Mouse (Mus musculus) cerebellum, postnatal 4 days (tissue): ENCODE data around the gene Capn10.

Experiments
- DNase-seq, 2 experiments: peaks; one replicate each; pipeline ENCODE4 v3.0.0; 2022; ENCODE audit warnings: low spot score in 2 of 2, mixed read lengths in 1 of 2

The Capn10 gene

GRCm38 (mm10) chr1:92934182-92934827 lies at the start of gene Capn10:
TSS of gene Capn10 (plus strand) at chr1:92934376.
- DNase-seq: peak; percentile 60 to 88

GRCm38 (mm10) chr1:92888901-92889655 lies 45.1 kb upstream of the Capn10 start:
- no peak for DNase-seq

- DNase-seq: no peak
These were observed 41.4 kb upstream of the Capn10 start for GRCm38 (mm10) chr1:92892791-92893190.

GRCm38 (mm10) chr1:92893896-92894295 lies 40.3 kb upstream of the Capn10 start:
- no peak for DNase-seq

- peak; percentile 57 to 86 for DNase-seq
These were observed 39.1 kb upstream of the Capn10 start for GRCm38 (mm10) chr1:92895089-92895488.

- DNase-seq: peak in 1 of 2 experiments; percentile 39
These were observed 31.4 kb upstream of the Capn10 start, which contains the start of gene Ankmy1 for GRCm38 (mm10) chr1:92902786-92903185. TSS of gene Ankmy1 (minus strand) at chr1:92902906.

- no peak for DNase-seq
These were observed 30.5 kb upstream of the Capn10 start for GRCm38 (mm10) chr1:92903627-92904026.

GRCm38 (mm10) chr1:92905703-92906310 lies 28.4 kb upstream of the Capn10 start:
- no peak for DNase-seq

GRCm38 (mm10) chr1:92906779-92907631 lies 27.2 kb upstream of the Capn10 start, which contains the start of gene Dusp28:
TSS of gene Dusp28 (plus strand) at chr1:92906981.
- peak; percentile 57 to 79 for DNase-seq

- no peak for DNase-seq
These were observed 26.4 kb upstream of the Capn10 start for GRCm38 (mm10) chr1:92907632-92908360.

GRCm38 (mm10) chr1:92908664-92909063 lies 25.5 kb upstream of the Capn10 start:
- no peak for DNase-seq

- no peak for DNase-seq
These were observed 25.1 kb upstream of the Capn10 start for GRCm38 (mm10) chr1:92909068-92909467.

- peak; percentile 58 to 76 for DNase-seq
These were observed 23.8 kb upstream of the Capn10 start, which contains the start of gene Rnpepl1 for GRCm38 (mm10) chr1:92910239-92910885. TSS of gene Rnpepl1 (plus strand) at chr1:92910783.

- peak in 1 of 2 experiments; percentile 70 for DNase-seq
These were observed 23.1 kb upstream of the Capn10 start for GRCm38 (mm10) chr1:92910925-92911720.

- no peak for DNase-seq
These were observed 22.4 kb upstream of the Capn10 start for GRCm38 (mm10) chr1:92911721-92912138.

GRCm38 (mm10) chr1:92912286-92912685 lies 21.9 kb upstream of the Capn10 start:
- peak in 1 of 2 experiments; percentile 18 for DNase-seq

- peak in 1 of 2 experiments; percentile 7 for DNase-seq
These were observed 19.9 kb upstream of the Capn10 start for GRCm38 (mm10) chr1:92914239-92914638.

GRCm38 (mm10) chr1:92914993-92915392 lies 19.2 kb upstream of the Capn10 start:
- peak in 1 of 2 experiments; percentile 12 for DNase-seq

- DNase-seq: no peak
These were observed 17.5 kb upstream of the Capn10 start for GRCm38 (mm10) chr1:92916725-92917124.
